Comparison of ENCODE assay signal across 10 mouse cellular contexts in the genomic region with DNA sequence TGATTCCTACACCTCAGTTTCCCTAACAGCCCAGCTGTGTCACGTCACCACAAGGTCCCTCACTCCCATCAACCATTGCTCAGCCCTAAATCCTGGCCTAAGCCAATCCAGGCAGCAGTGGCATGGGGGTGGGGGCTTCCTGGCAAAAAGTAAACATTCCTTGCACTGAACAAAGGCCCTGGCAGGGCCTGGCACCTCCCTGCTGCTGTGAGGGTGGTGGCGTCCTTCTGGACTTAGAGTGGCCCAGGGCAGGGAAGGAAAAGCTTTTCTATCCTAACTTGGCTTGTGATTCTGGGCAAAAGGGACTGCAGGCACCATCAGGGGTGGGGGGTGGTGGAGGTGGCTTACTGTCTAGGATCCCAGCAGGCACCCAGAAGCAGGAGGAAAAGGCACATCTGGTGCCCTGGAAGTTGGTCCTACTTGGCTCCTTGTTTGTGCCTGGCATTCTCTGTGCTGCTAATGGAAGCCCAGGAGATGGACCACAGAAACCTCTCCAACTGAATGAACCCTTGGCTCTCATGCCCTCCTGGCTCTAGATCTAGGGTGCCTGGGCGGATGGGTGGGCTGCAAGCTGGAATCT. TPM values are rescaled to one million over a fixed set of nuclear protein-coding genes. Genes with fewer than 3 reads are reported as not detected.
DNase-seq lines count a peak whose midpoint lies in the region; ATAC-seq lines count a peak whose summit lies in the region.
"Had no signal": no experiment of that assay in that cellular context is flagged by ENCODE, and none has a peak within 500 bp of the region (broad histone marks: within the 10 kb centered on the region; RNA-seq: fewer than 3 reads in every experiment).

No protein-coding gene starts in this region.

- H3K36me3 ChIP-seq in forebrain, embryonic 10.5 days (replicated peaks), result peaks cover 55% of the 10 kb centered on the region
- peaks cover 19% of the 10 kb centered on the region for H3K36me3 ChIP-seq in forebrain, embryonic 14.5 days (ENCODE audit: control insufficient read depth, insufficient read depth, low read length)
- peaks cover 93% of the 10 kb centered on the region for H3K36me3 ChIP-seq in limb, embryonic 10.5 days
- H3K36me3 ChIP-seq in neural tube, embryonic 15.5 days, result no peaks in the 10 kb centered on the region
- H3K36me3 ChIP-seq: liver, embryonic 12.5 days had no signal

- peaks cover 100% of the 10 kb centered on the region for H3K4me1 ChIP-seq in forebrain, embryonic 10.5 days
- peaks cover 66% of the 10 kb centered on the region for H3K4me1 ChIP-seq in forebrain, embryonic 14.5 days (ENCODE audit: control insufficient read depth, insufficient read depth, low read length)
- H3K4me1 ChIP-seq in limb, embryonic 10.5 days, result peaks cover 100% of the 10 kb centered on the region
- peaks cover 82% of the 10 kb centered on the region for H3K4me1 ChIP-seq in neural tube, embryonic 15.5 days

- no peaks in the 10 kb centered on the region for H3K9me3 ChIP-seq in forebrain, embryonic 10.5 days
- H3K9me3 ChIP-seq in forebrain, embryonic 14.5 days (replicated peaks; ENCODE audit: control insufficient read depth, low read length), result no peaks in the 10 kb centered on the region
- no peaks in the 10 kb centered on the region for H3K9me3 ChIP-seq in limb, embryonic 10.5 days (replicated peaks)
- H3K9me3 ChIP-seq in neural tube, embryonic 15.5 days (replicated peaks), result no peaks in the 10 kb centered on the region
- H3K9me3 ChIP-seq: liver, embryonic 12.5 days had no signal

- DNase-seq in forebrain, embryonic 10.5 days (ENCODE audit: extremely low spot score, low spot score), result no peak
- no peak for DNase-seq in forebrain, embryonic 14.5 days (ENCODE audit: low spot score)
- peak; percentile 36 to 52 for DNase-seq in kidney, postnatal 4 days
- no peak for DNase-seq in kidney, postnatal 10 days
- no peak for DNase-seq in limb, embryonic 10.5 days (ENCODE audit: low spot score)
- DNase-seq in MN1 (ENCODE audit: low spot score), result no peak
- DNase-seq in urinary bladder, postnatal 4 days (ENCODE audit: low spot score in 2 of 2), result no peak

- peak overlapping the region; percentile 2 for H3K27ac ChIP-seq in forebrain, embryonic 10.5 days
- H3K27ac ChIP-seq in forebrain, embryonic 14.5 days (ENCODE audit: low read depth, low read length), result no peak overlapping the region
- peak overlapping the region; percentile 66 for H3K27ac ChIP-seq in limb, embryonic 10.5 days
- H3K27ac ChIP-seq in neural tube, embryonic 15.5 days (replicated peaks), result peak overlapping the region; percentile 25; the same call in 1 of the 2 replicates
- H3K27ac ChIP-seq: liver, embryonic 12.5 days had no signal

- no peak overlapping the region for H3K4me2 ChIP-seq in forebrain, embryonic 14.5 days (ENCODE audit: low read length)
- H3K4me2 ChIP-seq in neural tube, embryonic 15.5 days, result no peak overlapping the region
- H3K4me2 ChIP-seq: liver, embryonic 12.5 days had no signal

- H3K9ac ChIP-seq in forebrain, embryonic 14.5 days (ENCODE audit: low read length), result no peak overlapping the region
- H3K9ac ChIP-seq in neural tube, embryonic 15.5 days (replicated peaks), result peak overlapping the region; percentile 26; the same call in 1 of the 2 replicates
- H3K9ac ChIP-seq: liver, embryonic 12.5 days had no signal

- H3K4me3 ChIP-seq in forebrain, embryonic 10.5 days, result no peak overlapping the region
- H3K4me3 ChIP-seq in forebrain, embryonic 14.5 days (ENCODE audit: low read depth, low read length), result no peak overlapping the region
- no peak overlapping the region for H3K4me3 ChIP-seq in limb, embryonic 10.5 days
- H3K4me3 ChIP-seq in neural tube, embryonic 15.5 days (replicated peaks), result no peak overlapping the region
- H3K4me3 ChIP-seq: liver, embryonic 12.5 days had no signal

- WGBS in forebrain, embryonic 10.5 days, result 80% methylated on average over 3 of the region's 3 CpGs
- 63% methylated on average over 3 of the region's 3 CpGs for WGBS in forebrain, embryonic 14.5 days
- WGBS in limb, embryonic 10.5 days, result 80% methylated on average over 3 of the region's 3 CpGs
- 73% methylated on average over 3 of the region's 3 CpGs for WGBS in neural tube, embryonic 15.5 days

- peaks cover 35% of the 10 kb centered on the region for H3K27me3 ChIP-seq in forebrain, embryonic 10.5 days (ENCODE audit: poor library complexity, severe bottlenecking)
- H3K27me3 ChIP-seq in forebrain, embryonic 14.5 days (replicated peaks; ENCODE audit: control insufficient read depth, insufficient read depth, low read length), result 0 out of 2 replicates have a peak, but pooled peaks cover 2% of the 10 kb centered on the region
- H3K27me3 ChIP-seq in limb, embryonic 10.5 days (ENCODE audit: low read depth, poor library complexity, severe bottlenecking), result no peaks in the 10 kb centered on the region
- no peaks in the 10 kb centered on the region for H3K27me3 ChIP-seq in neural tube, embryonic 15.5 days (replicated peaks)

- ATAC-seq in forebrain, embryonic 14.5 days, result no peak
- no peak for ATAC-seq in neural tube, embryonic 15.5 days (ENCODE audit: low FRiP score)
- ATAC-seq: liver, embryonic 12.5 days had no signal

RNA-seq across cellular contexts. Expression of gene Sema3f, which starts 7.6 kb away (rescaled TPM):
- 10.0 and 11.2 TPM in 2 replicates for polyA plus RNA-seq in forebrain, embryonic 10.5 days (2016; fragmentation: Nextera tagmentation; extraction: Ambion mirVana)
- 7.4 and 12.2 TPM in 2 replicates for polyA plus RNA-seq in forebrain, embryonic 14.5 days (2014; fragmentation: Nextera tagmentation; extraction: Ambion mirVana)
- polyA plus RNA-seq in limb, embryonic 10.5 days (2016; fragmentation: Nextera tagmentation; extraction: Ambion mirVana), result 31.7 and 33.6 TPM in 2 replicates
- 10.2 and 12.5 TPM in 2 replicates for polyA plus RNA-seq in neural tube, embryonic 15.5 days (2015; fragmentation: Nextera tagmentation; extraction: Ambion mirVana)

RNA-seq across cellular contexts. Expression of gene Gnat1, which starts 23.2 kb away (rescaled TPM):
- 3.9 and 4.1 TPM in 2 replicates for polyA plus RNA-seq in forebrain, embryonic 10.5 days (2016; fragmentation: Nextera tagmentation; extraction: Ambion mirVana)
- polyA plus RNA-seq in forebrain, embryonic 14.5 days (2014; fragmentation: Nextera tagmentation; extraction: Ambion mirVana), result 0.28 and 0.66 TPM in 2 replicates
- 2.6 and 3.3 TPM in 2 replicates for polyA plus RNA-seq in limb, embryonic 10.5 days (2016; fragmentation: Nextera tagmentation; extraction: Ambion mirVana)
- 2.5 and 2.9 TPM in 2 replicates for polyA plus RNA-seq in neural tube, embryonic 15.5 days (2015; fragmentation: Nextera tagmentation; extraction: Ambion mirVana)
- polyA plus RNA-seq: spleen, adult 2 months had no signal

RNA-seq across cellular contexts. Expression of gene Slc38a3, which starts 33.4 kb away (rescaled TPM):
- 8.8 and 9.0 TPM in 2 replicates for polyA plus RNA-seq in forebrain, embryonic 10.5 days (2016; fragmentation: Nextera tagmentation; extraction: Ambion mirVana)
- 32.8 and 32.9 TPM in 2 replicates for polyA plus RNA-seq in forebrain, embryonic 14.5 days (2014; fragmentation: Nextera tagmentation; extraction: Ambion mirVana)
- 3.9 and 4.3 TPM in 2 replicates for polyA plus RNA-seq in limb, embryonic 10.5 days (2016; fragmentation: Nextera tagmentation; extraction: Ambion mirVana)
- 35.1 and 35.4 TPM in 2 replicates for polyA plus RNA-seq in neural tube, embryonic 15.5 days (2015; fragmentation: Nextera tagmentation; extraction: Ambion mirVana)

Comparison
In these comparisons a context has a peak if more than half of its experiments do, and no peak if none do; other contexts are left out.
1. DNase-seq: peak in kidney, postnatal 4 days (2 of 2); none in forebrain, embryonic 10.5 days (single experiment), forebrain, embryonic 14.5 days (single experiment), kidney, postnatal 10 days (single experiment), limb, embryonic 10.5 days (single experiment), MN1 (single experiment) and urinary bladder, postnatal 4 days (0 of 2).